Mouse (Mus musculus) splenic B cell, adult 2 months (primary cell): Measurements from ENCODE around the gene 1110051M20Rik.

ENCODE experiments used
- DNase-seq: peaks from one replicate; pipeline ENCODE4 v3.0.0-alpha.2; 2011; ENCODE audit warnings: low read depth, low spot score
- H3K27me3 ChIP-seq: 2 replicates; pipeline ENCODE4 v1.6.1; 2012; ENCODE audit warnings: mild to moderate bottlenecking, low read length, moderate library complexity, mixed read lengths; ENCODE audit not compliant: control insufficient read depth, poor library complexity, insufficient read depth, severe bottlenecking
- H3K36me3 ChIP-seq: 2 replicates; pipeline ENCODE4 v1.6.1; 2012; ENCODE audit warnings: mild to moderate bottlenecking, low read length, moderate library complexity, mixed read lengths; ENCODE audit not compliant: control insufficient read depth, poor library complexity, insufficient read depth, severe bottlenecking

1110051M20Rik gene

DNA sequence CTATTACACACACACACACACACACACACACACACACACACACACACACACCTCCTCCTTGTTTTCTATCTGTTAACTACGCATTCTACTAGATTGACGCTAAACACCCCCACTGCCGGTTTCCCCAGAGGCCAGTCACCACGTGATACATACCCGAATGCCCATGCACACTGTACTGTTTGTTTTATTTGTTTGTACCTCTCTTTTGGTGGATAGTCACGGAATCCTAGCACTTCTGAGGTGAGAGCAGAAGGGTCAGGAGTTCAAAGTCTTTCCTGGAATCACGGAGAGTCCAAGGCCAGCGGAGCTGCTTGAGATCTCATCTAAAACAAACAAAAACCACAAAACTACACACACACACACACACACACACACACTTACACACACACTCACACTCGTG lies 5.8 kb upstream of the 1110051M20Rik start:
- Histone ChIP-seq H3K27me3 (no peaks in the 10 kb centered on the region), H3K36me3 (no peaks in the 10 kb centered on the region)
- no peak for DNase-seq

- no peaks in the 10 kb centered on the region for H3K36me3 ChIP-seq
- no peaks in the 10 kb centered on the region for H3K27me3 ChIP-seq
Observed at GRCm38 (mm10) chr2:91449662-91450061, 5.2 kb upstream of the 1110051M20Rik start.

DNA sequence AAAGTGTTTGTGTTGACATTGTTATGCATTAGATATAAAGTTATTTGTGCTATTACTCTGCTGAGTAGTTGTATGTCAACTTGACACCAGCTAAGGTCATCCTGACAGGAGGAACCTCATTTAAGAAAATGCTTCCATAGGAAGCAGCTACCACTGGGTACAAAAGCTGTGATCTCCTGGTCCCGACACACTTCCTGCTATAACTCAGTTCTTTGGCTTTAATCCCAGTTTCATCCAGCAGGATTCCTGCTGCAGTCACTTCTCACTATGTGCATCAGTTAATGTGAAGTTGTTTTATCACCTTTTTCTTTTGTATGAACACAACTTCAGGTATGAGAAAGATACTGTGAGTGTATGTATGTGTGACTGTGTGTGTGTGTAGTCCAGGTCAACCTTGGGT lies 2.3 kb downstream of the 1110051M20Rik start:
- no peaks in the 10 kb centered on the region for H3K27me3 ChIP-seq
- DNase-seq, result no peak

More at GRCm38 (mm10) chr2:91449662-91450061, 5.2 kb upstream of the 1110051M20Rik start:
- no peak for DNase-seq

GRCm38 (mm10) chr2:91441715-91442114 lies 2.8 kb downstream of the 1110051M20Rik start:
- no peak for DNase-seq
- Histone ChIP-seq H3K27me3 (no peaks in the 10 kb centered on the region), H3K36me3 (no peaks in the 10 kb centered on the region)

More for the DNA sequence above, 2.3 kb downstream of the 1110051M20Rik start:
- H3K36me3 ChIP-seq, result no peaks in the 10 kb centered on the region

- no peak for DNase-seq
- no peaks in the 10 kb centered on the region for H3K36me3 ChIP-seq
- no peaks in the 10 kb centered on the region for H3K27me3 ChIP-seq
Observed at GRCm38 (mm10) chr2:91440686-91441085, 3.8 kb downstream of the 1110051M20Rik start.

DNA sequence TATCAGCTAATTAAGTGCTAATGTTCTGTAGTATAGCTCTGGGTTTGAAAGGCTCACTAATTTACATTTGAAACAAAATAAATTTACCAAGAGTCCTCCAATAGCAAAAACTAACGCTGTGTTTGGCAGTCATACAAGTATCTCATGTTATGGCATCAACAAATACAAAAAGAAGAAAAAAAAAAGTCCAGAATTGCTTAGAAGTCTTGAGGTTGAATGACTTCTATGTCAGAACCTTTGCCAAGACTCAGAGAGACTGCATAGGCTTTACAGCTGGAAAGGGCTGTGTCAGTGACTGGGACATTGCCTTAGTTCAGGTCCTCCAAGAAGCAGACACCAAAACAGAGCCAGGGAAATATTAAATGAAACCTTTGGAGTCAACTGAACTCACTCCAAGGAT lies 4.6 kb downstream of the 1110051M20Rik start:
- no peaks in the 10 kb centered on the region for H3K27me3 ChIP-seq
- no peak for DNase-seq

GRCm38 (mm10) chr2:91439271-91439670 lies 5.2 kb downstream of the 1110051M20Rik start:
- no peaks in the 10 kb centered on the region for H3K36me3 ChIP-seq
- DNase-seq, result no peak
- no peaks in the 10 kb centered on the region for H3K27me3 ChIP-seq

More for the DNA sequence above, 4.6 kb downstream of the 1110051M20Rik start:
- H3K36me3 ChIP-seq, result no peaks in the 10 kb centered on the region

DNA sequence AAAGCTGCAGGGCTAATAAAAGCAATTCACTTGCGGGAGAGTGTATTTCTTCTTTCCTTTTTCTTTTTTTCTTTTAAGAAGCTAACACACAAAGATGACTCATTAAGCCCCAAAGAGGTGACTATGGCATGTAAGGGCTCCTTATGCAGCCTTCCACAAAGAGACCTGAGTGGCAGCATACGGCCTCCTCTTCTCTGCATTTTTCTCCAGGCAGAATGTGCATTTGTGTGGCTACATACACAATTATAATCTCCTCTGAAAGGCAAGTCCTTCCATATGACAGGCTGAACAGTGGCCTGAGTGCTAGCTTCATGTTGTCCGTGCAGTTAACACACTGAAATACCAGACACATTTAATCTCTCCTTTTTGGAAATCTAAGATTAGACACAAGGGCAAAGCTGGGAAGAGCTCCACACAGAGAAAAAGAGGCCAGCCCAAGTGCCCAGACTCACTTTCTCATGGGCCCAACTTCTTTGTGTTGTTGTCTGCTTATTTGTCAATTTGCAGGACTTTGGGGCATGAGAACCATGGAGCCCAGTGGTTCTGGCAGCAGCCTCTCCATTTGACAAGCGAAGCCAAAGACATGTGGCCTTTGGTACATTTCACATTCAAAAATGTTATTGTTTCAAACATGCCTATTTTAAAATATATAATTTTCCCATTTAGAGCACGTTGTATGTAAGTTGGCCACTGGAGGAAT lies 7.2 kb downstream of the 1110051M20Rik start:
- DNase-seq, result no peak
- no peaks in the 10 kb centered on the region for H3K27me3 ChIP-seq
- H3K36me3 ChIP-seq, result no peaks in the 10 kb centered on the region

GRCm38 (mm10) chr2:91436713-91437112 lies 7.8 kb downstream of the 1110051M20Rik start:
- DNase-seq, result no peak
- no peaks in the 10 kb centered on the region for H3K27me3 ChIP-seq
- no peaks in the 10 kb centered on the region for H3K36me3 ChIP-seq

GRCm38 (mm10) chr2:91430600-91430919 lies 13.9 kb downstream of the 1110051M20Rik start:
- Histone ChIP-seq H3K36me3 (no peaks in the 10 kb centered on the region), H3K27me3 (no peaks in the 10 kb centered on the region)
- no peak for DNase-seq

- Histone ChIP-seq H3K27me3 (no peaks in the 10 kb centered on the region), H3K36me3 (no peaks in the 10 kb centered on the region)
- DNase-seq, result no peak
Observed at GRCm38 (mm10) chr2:91429915-91430599, 14.4 kb downstream of the 1110051M20Rik start.

GRCm38 (mm10) chr2:91429146-91429545 lies 15.4 kb downstream of the 1110051M20Rik start:
- no peaks in the 10 kb centered on the region for H3K36me3 ChIP-seq
- H3K27me3 ChIP-seq, result no peaks in the 10 kb centered on the region
- DNase-seq, result no peak

GRCm38 (mm10) chr2:91426321-91426720 lies 18.2 kb downstream of the 1110051M20Rik start:
- Histone ChIP-seq H3K27me3 (no peaks in the 10 kb centered on the region), H3K36me3 (no peaks in the 10 kb centered on the region)
- no peak for DNase-seq

GRCm38 (mm10) chr2:91424061-91424720 lies 20.3 kb downstream of the 1110051M20Rik start:
- Histone ChIP-seq H3K27me3 (no peaks in the 10 kb centered on the region), H3K36me3 (no peaks in the 10 kb centered on the region)
- DNase-seq, result no peak

- Histone ChIP-seq H3K27me3 (no peaks in the 10 kb centered on the region), H3K36me3 (no peaks in the 10 kb centered on the region)
- no peak for DNase-seq
Observed at GRCm38 (mm10) chr2:91421641-91422040, 22.9 kb downstream of the 1110051M20Rik start.
